Mouse (Mus musculus): ENCODE results near the gene Castor2. TPM values are rescaled to one million over a fixed set of nuclear protein-coding genes. Genes with fewer than 3 reads are reported as not detected.

Castor2 gene
- polyA plus RNA-seq, 1 experiment from 2014 or later, result 6.1 TPM

GRCm38 (mm10) chr5:134151895-134152294, 52.4 kb downstream of the Castor2 start:
- no peak overlapping the region for H3K4me3 ChIP-seq (ENCODE audit: low read depth, low read length)
- no peak overlapping the region for H3K27ac ChIP-seq (ENCODE audit: low read length)
- no peaks in the 10 kb centered on the region for H3K9me3 ChIP-seq (ENCODE audit: control insufficient read depth, low read depth, low read length)
- no peak for ATAC-seq (ENCODE audit: insufficient number of reproducible peaks, insufficient read depth, low FRiP score, low read depth)
- H3K4me2 ChIP-seq (replicated peaks; ENCODE audit: low read depth, low read length), result no peak overlapping the region
- WGBS, result 76% methylated on average over 11 of the region's 11 CpGs
- H3K36me3 ChIP-seq (ENCODE audit: control insufficient read depth, insufficient read depth, low read length), result peaks cover 46% of the 10 kb centered on the region
- no peak overlapping the region for H3K9ac ChIP-seq (replicated peaks; ENCODE audit: low read depth, low read length)
- no peaks in the 10 kb centered on the region for H3K27me3 ChIP-seq (ENCODE audit: control insufficient read depth, insufficient read depth, low read length)
- H3K4me1 ChIP-seq (ENCODE audit: control insufficient read depth, insufficient read depth, low read length), result no peaks in the 10 kb centered on the region

GRCm38 (mm10) chr5:134155916-134156466, 56.5 kb downstream of the Castor2 start:
- Histone ChIP-seq H3K4me3 (ENCODE audit: low read depth, low read length) (no peak overlapping the region), H3K9me3 (ENCODE audit: control insufficient read depth, low read depth, low read length) (no peaks in the 10 kb centered on the region), H3K4me2 (replicated peaks; ENCODE audit: low read depth, low read length) (no peak overlapping the region), H3K4me1 (ENCODE audit: control insufficient read depth, insufficient read depth, low read length) (no peaks in the 10 kb centered on the region), H3K9ac (replicated peaks; ENCODE audit: low read depth, low read length) (no peak overlapping the region), H3K36me3 (ENCODE audit: control insufficient read depth, insufficient read depth, low read length) (peaks cover 41% of the 10 kb centered on the region), H3K27ac (ENCODE audit: low read length) (no peak overlapping the region), H3K27me3 (ENCODE audit: control insufficient read depth, insufficient read depth, low read length) (no peaks in the 10 kb centered on the region)
- 87% methylated on average over 7 of the region's 7 CpGs for WGBS
- no peak for ATAC-seq (ENCODE audit: insufficient number of reproducible peaks, insufficient read depth, low FRiP score, low read depth)

- no peaks in the 10 kb centered on the region for H3K9me3 ChIP-seq (ENCODE audit: control insufficient read depth, low read depth, low read length)
- H3K4me2 ChIP-seq (replicated peaks; ENCODE audit: low read depth, low read length), result no peak overlapping the region
- no peak overlapping the region for H3K4me3 ChIP-seq (ENCODE audit: low read depth, low read length)
- H3K27ac ChIP-seq (ENCODE audit: low read length), result no peak overlapping the region
- 72% methylated on average over 5 of the region's 5 CpGs for WGBS
- no peaks in the 10 kb centered on the region for H3K4me1 ChIP-seq (ENCODE audit: control insufficient read depth, insufficient read depth, low read length)
- no peak overlapping the region for H3K9ac ChIP-seq (replicated peaks; ENCODE audit: low read depth, low read length)
- H3K36me3 ChIP-seq (ENCODE audit: control insufficient read depth, insufficient read depth, low read length), result peaks cover 35% of the 10 kb centered on the region
- ATAC-seq (ENCODE audit: insufficient number of reproducible peaks, insufficient read depth, low FRiP score, low read depth), result no peak
- no peaks in the 10 kb centered on the region for H3K27me3 ChIP-seq (ENCODE audit: control insufficient read depth, insufficient read depth, low read length)
Observed at GRCm38 (mm10) chr5:134164688-134165087, 65.2 kb downstream of the Castor2 start.

GRCm38 (mm10) chr5:134166642-134167041, 67.1 kb downstream of the Castor2 start:
- ATAC-seq (ENCODE audit: insufficient number of reproducible peaks, insufficient read depth, low FRiP score, low read depth), result no peak
- Histone ChIP-seq H3K9ac (replicated peaks; ENCODE audit: low read depth, low read length) (no peak overlapping the region), H3K27ac (ENCODE audit: low read length) (no peak overlapping the region), H3K9me3 (ENCODE audit: control insufficient read depth, low read depth, low read length) (no peaks in the 10 kb centered on the region), H3K36me3 (ENCODE audit: control insufficient read depth, insufficient read depth, low read length) (peaks cover 31% of the 10 kb centered on the region; the same call in 1 of the 2 replicates), H3K4me1 (ENCODE audit: control insufficient read depth, insufficient read depth, low read length) (no peaks in the 10 kb centered on the region), H3K4me3 (ENCODE audit: low read depth, low read length) (no peak overlapping the region), H3K4me2 (replicated peaks; ENCODE audit: low read depth, low read length) (no peak overlapping the region), H3K27me3 (ENCODE audit: control insufficient read depth, insufficient read depth, low read length) (no peaks in the 10 kb centered on the region)
- 90% methylated on average over 7 of the region's 7 CpGs for WGBS

- Histone ChIP-seq H3K27ac (ENCODE audit: low read length) (no peak overlapping the region), H3K9ac (replicated peaks; ENCODE audit: low read depth, low read length) (no peak overlapping the region), H3K36me3 (ENCODE audit: control insufficient read depth, insufficient read depth, low read length) (peaks cover 21% of the 10 kb centered on the region; the same call in 1 of the 2 replicates), H3K27me3 (ENCODE audit: control insufficient read depth, insufficient read depth, low read length) (no peaks in the 10 kb centered on the region), H3K4me3 (ENCODE audit: low read depth, low read length) (no peak overlapping the region), H3K4me2 (replicated peaks; ENCODE audit: low read depth, low read length) (no peak overlapping the region), H3K4me1 (ENCODE audit: control insufficient read depth, insufficient read depth, low read length) (no peaks in the 10 kb centered on the region), H3K9me3 (ENCODE audit: control insufficient read depth, low read depth, low read length) (no peaks in the 10 kb centered on the region)
- no peak for ATAC-seq (ENCODE audit: insufficient number of reproducible peaks, insufficient read depth, low FRiP score, low read depth)
- WGBS, result 89% methylated on average over 9 of the region's 9 CpGs
Observed at GRCm38 (mm10) chr5:134168033-134168432, 68.5 kb downstream of the Castor2 start.

- H3K4me2 ChIP-seq (replicated peaks; ENCODE audit: low read depth, low read length), result no peak overlapping the region
- no peaks in the 10 kb centered on the region for H3K27me3 ChIP-seq (ENCODE audit: control insufficient read depth, insufficient read depth, low read length)
- no peaks in the 10 kb centered on the region for H3K4me1 ChIP-seq (ENCODE audit: control insufficient read depth, insufficient read depth, low read length)
- H3K27ac ChIP-seq (ENCODE audit: low read length), result no peak overlapping the region
- H3K9me3 ChIP-seq (ENCODE audit: control insufficient read depth, low read depth, low read length), result no peaks in the 10 kb centered on the region
- H3K4me3 ChIP-seq (ENCODE audit: low read depth, low read length), result no peak overlapping the region
- no peak for ATAC-seq (ENCODE audit: insufficient number of reproducible peaks, insufficient read depth, low FRiP score, low read depth)
- no peak overlapping the region for H3K9ac ChIP-seq (replicated peaks; ENCODE audit: low read depth, low read length)
- 91% methylated on average over 10 of the region's 10 CpGs for WGBS
- H3K36me3 ChIP-seq (ENCODE audit: control insufficient read depth, insufficient read depth, low read length), result peaks cover 12% of the 10 kb centered on the region; the same call in 1 of the 2 replicates
Observed at GRCm38 (mm10) chr5:134169231-134169630, 69.7 kb downstream of the Castor2 start.

GRCm38 (mm10) chr5:134170167-134170566, 70.7 kb downstream of the Castor2 start:
- ATAC-seq (ENCODE audit: insufficient number of reproducible peaks, insufficient read depth, low FRiP score, low read depth), result no peak
- Histone ChIP-seq H3K4me1 (ENCODE audit: control insufficient read depth, insufficient read depth, low read length) (peaks cover 2% of the 10 kb centered on the region; the same call in 1 of the 2 replicates), H3K36me3 (ENCODE audit: control insufficient read depth, insufficient read depth, low read length) (peaks cover 10% of the 10 kb centered on the region; the same call in 1 of the 2 replicates), H3K4me3 (ENCODE audit: low read depth, low read length) (no peak overlapping the region), H3K27me3 (ENCODE audit: control insufficient read depth, insufficient read depth, low read length) (no peaks in the 10 kb centered on the region), H3K4me2 (replicated peaks; ENCODE audit: low read depth, low read length) (no peak overlapping the region), H3K9me3 (ENCODE audit: control insufficient read depth, low read depth, low read length) (no peaks in the 10 kb centered on the region), H3K9ac (replicated peaks; ENCODE audit: low read depth, low read length) (no peak overlapping the region), H3K27ac (ENCODE audit: low read length) (no peak overlapping the region)
- 91% methylated on average over 8 of the region's 8 CpGs for WGBS

GRCm38 (mm10) chr5:134173206-134173605, 73.7 kb downstream of the Castor2 start:
- peaks cover 5% of the 10 kb centered on the region; the same call in 1 of the 2 replicates for H3K36me3 ChIP-seq (ENCODE audit: control insufficient read depth, insufficient read depth, low read length)
- no peak for ATAC-seq (ENCODE audit: insufficient number of reproducible peaks, insufficient read depth, low FRiP score, low read depth)
- H3K27ac ChIP-seq (ENCODE audit: low read length), result no peak overlapping the region
- no peaks in the 10 kb centered on the region for H3K27me3 ChIP-seq (ENCODE audit: control insufficient read depth, insufficient read depth, low read length)
- H3K4me3 ChIP-seq (ENCODE audit: low read depth, low read length), result no peak overlapping the region
- H3K9ac ChIP-seq (replicated peaks; ENCODE audit: low read depth, low read length), result no peak overlapping the region
- H3K4me2 ChIP-seq (replicated peaks; ENCODE audit: low read depth, low read length), result no peak overlapping the region
- no peaks in the 10 kb centered on the region for H3K9me3 ChIP-seq (ENCODE audit: control insufficient read depth, low read depth, low read length)
- H3K4me1 ChIP-seq (ENCODE audit: control insufficient read depth, insufficient read depth, low read length), result peaks cover 8% of the 10 kb centered on the region; the same call in 1 of the 2 replicates
- WGBS, result 37% methylated on average over 4 of the region's 4 CpGs

GRCm38 (mm10) chr5:134175696-134176095, 76.2 kb downstream of the Castor2 start:
- Histone ChIP-seq H3K4me1 (ENCODE audit: control insufficient read depth, insufficient read depth, low read length) (peaks cover 8% of the 10 kb centered on the region; the same call in 1 of the 2 replicates), H3K4me3 (ENCODE audit: low read depth, low read length) (peak overlapping the region; percentile 94), H3K9me3 (ENCODE audit: control insufficient read depth, low read depth, low read length) (no peaks in the 10 kb centered on the region), H3K36me3 (ENCODE audit: control insufficient read depth, insufficient read depth, low read length) (no peaks in the 10 kb centered on the region; the same call in 1 of the 2 replicates), H3K27ac (ENCODE audit: low read length) (peak overlapping the region; percentile 83), H3K9ac (replicated peaks; ENCODE audit: low read depth, low read length) (peak overlapping the region; percentile 74), H3K4me2 (replicated peaks; ENCODE audit: low read depth, low read length) (peak overlapping the region; percentile 83), H3K27me3 (ENCODE audit: control insufficient read depth, insufficient read depth, low read length) (no peaks in the 10 kb centered on the region)
- 8% methylated on average over 10 of the region's 10 CpGs for WGBS
- ATAC-seq (ENCODE audit: insufficient number of reproducible peaks, insufficient read depth, low FRiP score, low read depth), result no peak

Measured in stomach, embryonic 14.5 days (tissue).